Comparison of ENCODE assay signal across 21 mouse cellular contexts in the genomic region with DNA sequence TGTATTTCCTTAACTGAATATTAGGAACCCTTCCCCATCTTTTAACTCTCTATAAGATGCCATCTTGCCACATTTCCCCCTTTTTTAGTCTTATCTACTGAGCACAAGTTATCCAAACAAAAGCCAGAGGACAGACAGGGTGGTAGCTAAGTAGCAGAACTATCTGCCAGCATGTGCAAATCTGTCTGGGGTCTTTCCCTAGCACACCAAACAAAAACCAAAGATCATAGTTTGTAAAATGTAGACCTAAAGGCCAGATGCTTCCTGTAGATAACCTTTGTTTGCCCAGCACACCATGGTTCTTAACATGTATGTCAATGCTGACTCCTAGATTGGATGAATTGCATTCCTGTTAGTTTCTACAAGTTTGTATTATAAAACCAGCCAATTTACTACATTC.
"Had no signal": no experiment of that assay in that cellular context is flagged by ENCODE, and none has a peak within 500 bp of the region (broad histone marks: within the 10 kb centered on the region; RNA-seq: fewer than 3 reads in every experiment).

No protein-coding gene starts in this region.

- ATAC-seq: hindbrain, embryonic 16.5 days; hindbrain, postnatal 0 days; inflammation-experienced regulatory T-cells, adult 6 months; intestine, embryonic 15.5 days; intestine, embryonic 16.5 days; intestine, postnatal 0 days had no signal

- DNase-seq: heart, postnatal 10 days; heart, postnatal 14 days; heart, postnatal 36 days; heart, postnatal 4 days; kidney, adult 11 months; kidney, adult 18-20 months; kidney, adult 2 months; kidney, adult 8-10 months; kidney, adult 9 months; kidney, postnatal 10 days; kidney, postnatal 14 days; kidney, postnatal 25 days; kidney, postnatal 36 days; layer of hippocampus, adult 9-11 months; layer of hippocampus, postnatal 36 days had no signal
